Mouse (Mus musculus): ENCODE results near the gene Atxn2.

Atxn2 gene

DNA sequence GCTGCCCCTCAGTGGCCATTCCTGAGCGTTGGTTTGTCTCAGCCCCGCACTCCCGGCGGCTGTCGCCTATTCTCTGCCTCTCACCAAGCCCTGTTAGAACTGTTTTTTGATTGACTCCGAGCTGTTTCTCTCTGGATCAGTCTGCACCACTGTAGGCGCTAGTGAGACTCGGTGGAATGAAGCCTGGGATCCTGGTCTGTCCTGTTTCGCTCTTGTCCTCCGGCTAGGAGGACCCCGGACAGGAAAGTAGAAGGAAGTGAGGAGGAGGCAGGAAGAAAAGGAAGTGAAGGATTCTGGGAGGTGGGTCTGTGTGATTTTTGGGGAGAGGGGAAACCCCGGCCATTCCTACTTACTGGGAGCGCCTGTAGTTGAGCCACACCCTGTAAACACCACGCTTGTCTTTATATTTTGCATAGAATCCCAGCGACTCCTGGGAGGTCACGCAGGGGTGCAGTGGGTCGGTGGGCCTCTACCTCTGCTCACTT, 136.9 kb downstream of the Atxn2 start:
- H3K27me3 ChIP-seq (ENCODE audit: insufficient read depth, low read length): peaks cover 53% of the 10 kb centered on the region
- peak overlapping the region; percentile 83 for H3K4me3 ChIP-seq (replicated peaks; ENCODE audit: low read length)
- H3K9me3 ChIP-seq (ENCODE audit: low read length): no peaks in the 10 kb centered on the region
- peaks cover 78% of the 10 kb centered on the region for H3K4me1 ChIP-seq (replicated peaks; ENCODE audit: low read depth, low read length)
- peaks cover 7% of the 10 kb centered on the region; the same call in 1 of the 2 replicates for H3K36me3 ChIP-seq (ENCODE audit: insufficient read depth, low read length)
- no peak for TF ChIP-seq POU5F1 (IDR thresholded peaks at IDR 0.05; ENCODE audit: borderline replicate concordance, low read length)
- no peak for TF ChIP-seq NANOG (IDR thresholded peaks at IDR 0.05; ENCODE audit: borderline replicate concordance, low read length)
- no peak for TF ChIP-seq CTCF (conservative IDR thresholded peaks at IDR 0.05; ENCODE audit: low read length)

DNA sequence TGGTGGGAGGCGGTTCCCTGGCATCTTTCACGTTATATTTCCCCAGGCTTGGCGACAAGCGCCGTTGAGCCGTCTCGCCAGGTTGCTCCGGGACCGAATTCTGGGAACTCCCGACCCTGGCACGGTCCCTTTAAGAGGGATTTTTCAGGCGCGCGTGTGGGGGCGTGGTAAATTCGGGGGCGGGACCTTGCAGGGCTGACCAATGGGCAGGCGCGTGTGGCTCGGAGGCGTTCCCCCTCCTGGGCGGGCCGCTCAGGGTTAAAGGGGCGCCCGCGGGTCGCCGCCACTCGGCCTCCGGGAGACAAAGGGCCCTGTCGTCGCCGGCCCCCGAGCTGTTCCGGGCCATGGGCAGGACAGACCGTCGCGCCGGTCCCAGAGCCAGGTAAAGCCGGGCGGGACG, 137.6 kb downstream of the Atxn2 start, which contains the start of gene Pheta1:
TSS of gene Pheta1 (plus strand) at position 242 of the 400 bp plus-strand sequence.
- TF ChIP-seq NANOG (IDR thresholded peaks at IDR 0.05; ENCODE audit: borderline replicate concordance, low read length) (no peak), POU5F1 (IDR thresholded peaks at IDR 0.05; ENCODE audit: borderline replicate concordance, low read length) (no peak), CTCF (conservative IDR thresholded peaks at IDR 0.05; ENCODE audit: low read length) (no peak)
- H3K4me3 ChIP-seq (replicated peaks; ENCODE audit: low read length): peak within 1 kb of the TSS; percentile 83
- H3K36me3 ChIP-seq (ENCODE audit: insufficient read depth, low read length): peaks cover 14% of the 10 kb centered on the region
- H3K9me3 ChIP-seq (ENCODE audit: low read length): no peaks in the 10 kb centered on the region
- peaks cover 78% of the 10 kb centered on the region for H3K4me1 ChIP-seq (replicated peaks; ENCODE audit: low read depth, low read length)
- peaks cover 53% of the 10 kb centered on the region for H3K27me3 ChIP-seq (ENCODE audit: insufficient read depth, low read length)

- H3K36me3 ChIP-seq (ENCODE audit: insufficient read depth, low read length): peaks cover 20% of the 10 kb centered on the region
- no peak for TF ChIP-seq NANOG (IDR thresholded peaks at IDR 0.05; ENCODE audit: borderline replicate concordance, low read length)
- TF ChIP-seq POU5F1 (IDR thresholded peaks at IDR 0.05; ENCODE audit: borderline replicate concordance, low read length): no peak
- TF ChIP-seq CTCF (conservative IDR thresholded peaks at IDR 0.05; ENCODE audit: low read length): no peak
- H3K4me3 ChIP-seq (replicated peaks; ENCODE audit: low read length): peak overlapping the region; percentile 83
- peaks cover 71% of the 10 kb centered on the region for H3K4me1 ChIP-seq (replicated peaks; ENCODE audit: low read depth, low read length)
- H3K27me3 ChIP-seq (ENCODE audit: insufficient read depth, low read length): peaks cover 47% of the 10 kb centered on the region
- no peaks in the 10 kb centered on the region for H3K9me3 ChIP-seq (ENCODE audit: low read length)
These were observed 138.6 kb downstream of the Atxn2 start for GRCm38 (mm10) chr5:121849478-121850349.

GRCm38 (mm10) chr5:121853368-121854051, 142.4 kb downstream of the Atxn2 start:
- TF ChIP-seq POU5F1 (IDR thresholded peaks at IDR 0.05; ENCODE audit: borderline replicate concordance, low read length) (no peak), NANOG (IDR thresholded peaks at IDR 0.05; ENCODE audit: borderline replicate concordance, low read length) (no peak), CTCF (conservative IDR thresholded peaks at IDR 0.05; ENCODE audit: low read length) (no peak)
- Histone ChIP-seq H3K9me3 (ENCODE audit: low read length) (no peaks in the 10 kb centered on the region), H3K4me1 (replicated peaks; ENCODE audit: low read depth, low read length) (peaks cover 60% of the 10 kb centered on the region), H3K27me3 (ENCODE audit: insufficient read depth, low read length) (peaks cover 36% of the 10 kb centered on the region), H3K36me3 (ENCODE audit: insufficient read depth, low read length) (peaks cover 20% of the 10 kb centered on the region), H3K4me3 (replicated peaks; ENCODE audit: low read length) (peak overlapping the region; percentile 74)

- peaks cover 38% of the 10 kb centered on the region for H3K27me3 ChIP-seq (ENCODE audit: insufficient read depth, low read length)
- peaks cover 20% of the 10 kb centered on the region for H3K36me3 ChIP-seq (ENCODE audit: insufficient read depth, low read length)
- TF ChIP-seq NANOG (IDR thresholded peaks at IDR 0.05; ENCODE audit: borderline replicate concordance, low read length) (no peak), CTCF (conservative IDR thresholded peaks at IDR 0.05; ENCODE audit: low read length) (no peak), POU5F1 (IDR thresholded peaks at IDR 0.05; ENCODE audit: borderline replicate concordance, low read length) (no peak)
- H3K4me1 ChIP-seq (replicated peaks; ENCODE audit: low read depth, low read length): peaks cover 55% of the 10 kb centered on the region
- H3K4me3 ChIP-seq (replicated peaks; ENCODE audit: low read length): no peak overlapping the region
- no peaks in the 10 kb centered on the region for H3K9me3 ChIP-seq (ENCODE audit: low read length)
These were observed 143.6 kb downstream of the Atxn2 start for GRCm38 (mm10) chr5:121854768-121855167.

DNA sequence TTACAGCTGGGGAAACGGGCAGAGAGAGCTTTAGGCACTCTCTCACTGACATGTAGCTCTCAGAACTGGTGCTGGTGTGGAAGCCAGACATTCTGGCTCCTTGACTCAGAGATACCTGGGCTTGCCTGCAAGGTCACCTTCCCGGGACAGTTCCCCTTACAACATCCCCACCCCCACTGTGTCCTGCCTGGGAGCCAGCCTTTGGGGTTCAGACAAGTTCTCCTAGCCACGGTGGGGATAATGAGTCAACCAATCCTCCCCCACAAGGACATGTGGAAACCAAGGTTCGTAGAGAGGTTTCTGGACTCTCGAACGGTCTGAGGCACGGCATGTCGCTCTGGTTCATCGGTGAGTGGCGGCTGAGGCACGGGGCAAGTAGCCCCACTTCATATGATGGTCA, 145.6 kb downstream of the Atxn2 start:
- Histone ChIP-seq H3K36me3 (ENCODE audit: insufficient read depth, low read length) (peaks cover 14% of the 10 kb centered on the region), H3K4me1 (replicated peaks; ENCODE audit: low read depth, low read length) (peaks cover 35% of the 10 kb centered on the region), H3K9me3 (ENCODE audit: low read length) (0 out of 2 replicates have a peak, but pooled peaks cover 4% of the 10 kb centered on the region), H3K4me3 (replicated peaks; ENCODE audit: low read length) (no peak overlapping the region), H3K27me3 (ENCODE audit: insufficient read depth, low read length) (peaks cover 30% of the 10 kb centered on the region)
- no peak for TF ChIP-seq POU5F1 (IDR thresholded peaks at IDR 0.05; ENCODE audit: borderline replicate concordance, low read length)
- TF ChIP-seq NANOG (IDR thresholded peaks at IDR 0.05; ENCODE audit: borderline replicate concordance, low read length): no peak

GRCm38 (mm10) chr5:121858427-121858826, 147.3 kb downstream of the Atxn2 start:
- H3K36me3 ChIP-seq (ENCODE audit: insufficient read depth, low read length): peaks cover 10% of the 10 kb centered on the region
- peaks cover 24% of the 10 kb centered on the region for H3K4me1 ChIP-seq (replicated peaks; ENCODE audit: low read depth, low read length)
- H3K27me3 ChIP-seq (ENCODE audit: insufficient read depth, low read length): peaks cover 13% of the 10 kb centered on the region; the same call in 1 of the 2 replicates
- H3K9me3 ChIP-seq (ENCODE audit: low read length): 0 out of 2 replicates have a peak, but pooled peaks cover 4% of the 10 kb centered on the region
- TF ChIP-seq POU5F1 (IDR thresholded peaks at IDR 0.05; ENCODE audit: borderline replicate concordance, low read length) (no peak), CTCF (conservative IDR thresholded peaks at IDR 0.05; ENCODE audit: low read length) (no peak), NANOG (IDR thresholded peaks at IDR 0.05; ENCODE audit: borderline replicate concordance, low read length) (no peak)
- H3K4me3 ChIP-seq (replicated peaks; ENCODE audit: low read length): no peak overlapping the region

GRCm38 (mm10) chr5:121861964-121862363, 150.8 kb downstream of the Atxn2 start:
- H3K27me3 ChIP-seq (ENCODE audit: insufficient read depth, low read length): peaks cover 17% of the 10 kb centered on the region; the same call in 1 of the 2 replicates

More at GRCm38 (mm10) chr5:121861964-121862363, 150.8 kb downstream of the Atxn2 start:
- no peak overlapping the region for H3K4me3 ChIP-seq (replicated peaks; ENCODE audit: low read length)
- TF ChIP-seq CTCF (conservative IDR thresholded peaks at IDR 0.05; ENCODE audit: low read length) (no peak), POU5F1 (IDR thresholded peaks at IDR 0.05; ENCODE audit: borderline replicate concordance, low read length) (no peak), NANOG (IDR thresholded peaks at IDR 0.05; ENCODE audit: borderline replicate concordance, low read length) (no peak)
- peaks cover 32% of the 10 kb centered on the region for H3K4me1 ChIP-seq (replicated peaks; ENCODE audit: low read depth, low read length)
- H3K9me3 ChIP-seq (ENCODE audit: low read length): 0 out of 2 replicates have a peak, but pooled peaks cover 4% of the 10 kb centered on the region
- H3K36me3 ChIP-seq (ENCODE audit: insufficient read depth, low read length): no peaks in the 10 kb centered on the region
